ENCODE assay signal across 11 mouse cellular contexts in genomic region chr10:41866069-41866837, GRCm38 (mm10). TPM values are rescaled to one million over a fixed set of nuclear protein-coding genes. Genes with fewer than 3 reads are reported as not detected.
A peak's percentile ranks its signal among the peaks of the same experiment; 100 is the strongest.
DNase-seq lines count a peak whose midpoint lies in the region; ATAC-seq lines count a peak whose summit lies in the region.
"Had no signal": no experiment of that assay in that cellular context is flagged by ENCODE, and none has a peak within 500 bp of the region (broad histone marks: within the 10 kb centered on the region; RNA-seq: fewer than 3 reads in every experiment).

No protein-coding gene starts in this region.

- H3K27me3 ChIP-seq in hindbrain, embryonic 15.5 days = no peaks in the 10 kb centered on the region
- no peaks in the 10 kb centered on the region for H3K27me3 ChIP-seq in hindbrain, embryonic 11.5 days (ENCODE audit: control insufficient read depth, insufficient read depth, low read length)
- no peaks in the 10 kb centered on the region for H3K27me3 ChIP-seq in embryonic facial prominence, embryonic 13.5 days
- H3K27me3 ChIP-seq: megakaryocyte, embryonic 14.5 days had no signal

- no peaks in the 10 kb centered on the region for H3K9me3 ChIP-seq in hindbrain, embryonic 15.5 days
- no peaks in the 10 kb centered on the region for H3K9me3 ChIP-seq in hindbrain, embryonic 11.5 days (ENCODE audit: control insufficient read depth, low read length)
- H3K9me3 ChIP-seq in embryonic facial prominence, embryonic 13.5 days = no peaks in the 10 kb centered on the region
- H3K9me3 ChIP-seq: megakaryocyte, embryonic 14.5 days had no signal

- peak overlapping the region; percentile 31 for H3K27ac ChIP-seq in hindbrain, embryonic 15.5 days (replicated peaks)
- H3K27ac ChIP-seq in hindbrain, embryonic 11.5 days (ENCODE audit: low read depth, low read length) = no peak overlapping the region
- H3K27ac ChIP-seq in embryonic facial prominence, embryonic 13.5 days = 0 out of 2 replicates have a peak overlapping the region, but pooled peaks have one; percentile 28

- no peak for DNase-seq in hindbrain, embryonic 11.5 days (ENCODE audit: low spot score)
- peak; percentile 41 for DNase-seq in CD4-positive, CD25-positive, alpha-beta regulatory T cell, adult 2 months (ENCODE audit: low read depth, low spot score)
- peak; percentile 37 for DNase-seq in kidney, postnatal 36 days
- DNase-seq in thymus, postnatal 36 days = no peak
- DNase-seq in frontal cortex, postnatal 10 days (ENCODE audit: low spot score in 2 of 2) = no peak
- no peak for DNase-seq in thymus, postnatal 25 days
- DNase-seq: cerebellum, postnatal 36 days; right cerebral cortex, postnatal 25 days had no signal

- H3K9ac ChIP-seq in hindbrain, embryonic 15.5 days = no peak overlapping the region
- H3K9ac ChIP-seq in hindbrain, embryonic 11.5 days (ENCODE audit: low read depth, low read length) = no peak overlapping the region
- no peak overlapping the region for H3K9ac ChIP-seq in embryonic facial prominence, embryonic 13.5 days

- peak; percentile 47; the same call in 1 of the 2 replicates for ATAC-seq in hindbrain, embryonic 15.5 days (ENCODE audit: low FRiP score, low read depth)
- ATAC-seq in hindbrain, embryonic 11.5 days (ENCODE audit: low FRiP score) = no peak
- ATAC-seq in embryonic facial prominence, embryonic 13.5 days (ENCODE audit: insufficient number of reproducible peaks, insufficient read depth, low FRiP score, low TSS enrichment, low read depth) = no peak

- 66% methylated on average over 3 of the region's 3 CpGs for WGBS in hindbrain, embryonic 15.5 days
- whole genome bisulfite sequencing in hindbrain, embryonic 11.5 days = 68% methylated on average over 3 of the region's 3 CpGs
- 51% methylated on average over 3 of the region's 3 CpGs for WGBS in embryonic facial prominence, embryonic 13.5 days

- H3K4me1 ChIP-seq in hindbrain, embryonic 15.5 days (replicated peaks) = 0 out of 2 replicates have a peak, but pooled peaks cover 16% of the 10 kb centered on the region
- no peaks in the 10 kb centered on the region for H3K4me1 ChIP-seq in hindbrain, embryonic 11.5 days (replicated peaks; ENCODE audit: control insufficient read depth, insufficient read depth, low read length)
- H3K4me1 ChIP-seq in embryonic facial prominence, embryonic 13.5 days = peaks cover 16% of the 10 kb centered on the region; the same call in 1 of the 2 replicates

- H3K4me3 ChIP-seq in hindbrain, embryonic 15.5 days = no peak overlapping the region
- no peak overlapping the region for H3K4me3 ChIP-seq in hindbrain, embryonic 11.5 days (ENCODE audit: low read depth, low read length)
- no peak overlapping the region for H3K4me3 ChIP-seq in embryonic facial prominence, embryonic 13.5 days
- H3K4me3 ChIP-seq: megakaryocyte, embryonic 14.5 days had no signal

- no peaks in the 10 kb centered on the region for H3K36me3 ChIP-seq in hindbrain, embryonic 15.5 days
- H3K36me3 ChIP-seq in hindbrain, embryonic 11.5 days (ENCODE audit: control insufficient read depth, insufficient read depth, low read length) = no peaks in the 10 kb centered on the region
- H3K36me3 ChIP-seq in embryonic facial prominence, embryonic 13.5 days = no peaks in the 10 kb centered on the region

- H3K4me2 ChIP-seq in hindbrain, embryonic 15.5 days = no peak overlapping the region
- H3K4me2 ChIP-seq in hindbrain, embryonic 11.5 days (replicated peaks; ENCODE audit: low read depth, low read length) = no peak overlapping the region
- H3K4me2 ChIP-seq in embryonic facial prominence, embryonic 13.5 days = no peak overlapping the region

RNA-seq across cellular contexts. Expression of gene Sesn1, which starts 56.5 kb away (rescaled TPM):
- polyA plus RNA-seq in hindbrain, embryonic 15.5 days (2015; fragmentation: Nextera tagmentation; extraction: Ambion mirVana) = 33.6 and 37.4 TPM in 2 replicates
- polyA plus RNA-seq in hindbrain, embryonic 11.5 days (2014; fragmentation: Nextera tagmentation; extraction: Ambion mirVana) = 24.6 and 26.3 TPM in 2 replicates
- polyA plus RNA-seq in embryonic facial prominence, embryonic 13.5 days (2015; fragmentation: Nextera tagmentation; extraction: Ambion mirVana) = 36.9 and 43.2 TPM in 2 replicates

RNA-seq across cellular contexts. Expression of gene Cep57l1, which starts 56.6 kb away (rescaled TPM):
- 14.7 and 14.9 TPM in 2 replicates for polyA plus RNA-seq in hindbrain, embryonic 15.5 days (2015; fragmentation: Nextera tagmentation; extraction: Ambion mirVana)
- polyA plus RNA-seq in hindbrain, embryonic 11.5 days (2014; fragmentation: Nextera tagmentation; extraction: Ambion mirVana) = 21.3 and 22.1 TPM in 2 replicates
- 27.1 and 30.0 TPM in 2 replicates for polyA plus RNA-seq in embryonic facial prominence, embryonic 13.5 days (2015; fragmentation: Nextera tagmentation; extraction: Ambion mirVana)

Comparison
In these comparisons a context has a peak if more than half of its experiments do, and no peak if none do; other contexts are left out.
1. DNase-seq: peak in CD4-positive, CD25-positive, alpha-beta regulatory T cell, adult 2 months (single experiment) and kidney, postnatal 36 days (2 of 2); none in hindbrain, embryonic 11.5 days (single experiment), thymus, postnatal 36 days (0 of 2), frontal cortex, postnatal 10 days (0 of 2) and thymus, postnatal 25 days (single experiment).